Mouse (Mus musculus) small intestine, adult 2 months (tissue): ENCODE results near the gene Klhdc8b. TPM values are rescaled to one million over a fixed set of nuclear protein-coding genes. Genes with fewer than 3 reads are reported as not detected.

Experiments used
- H3K27ac ChIP-seq: fragments of 200-500 bp; 2 replicates; pipeline ENCODE4 v1.5.1; 2012; ENCODE audit warnings: low read depth, low read length, control low read depth, inconsistent platforms; ENCODE audit not compliant: insufficient read depth
- H3K27me3 ChIP-seq: fragments of 200-500 bp; 2 replicates; pipeline ENCODE4 v1.6.1; 2012; ENCODE audit warnings: mild to moderate bottlenecking, moderate library complexity, low read length, inconsistent platforms; ENCODE audit not compliant: control insufficient read depth, insufficient read depth
- H3K36me3 ChIP-seq: fragments of 200-500 bp; 2 replicates; pipeline ENCODE4 v1.6.1; 2012; ENCODE audit warnings: mild to moderate bottlenecking, low read length, control low read depth, inconsistent platforms; ENCODE audit not compliant: control insufficient read depth, insufficient read depth
- H3K4me1 ChIP-seq: fragments of 200-500 bp; 2 replicates; pipeline ENCODE4 v1.6.1; 2012; ENCODE audit warnings: low read length, inconsistent platforms, mixed read lengths; ENCODE audit not compliant: control insufficient read depth, insufficient read depth, insufficient read length
- H3K4me3 ChIP-seq: fragments of 200-500 bp; 2 replicates; pipeline ENCODE4 v1.5.1; 2012; ENCODE audit warnings: low read depth, mild to moderate bottlenecking, control low read depth, inconsistent platforms, low read length, moderate library complexity
- CTCF ChIP-seq: fragments of 200-500 bp; IDR thresholded peaks from 2 replicates; pipeline ENCODE4 v1.5.1; 2012; ENCODE audit warnings: low read depth, mild to moderate bottlenecking, control low read depth, inconsistent platforms, low read length, moderate library complexity, mixed read lengths; ENCODE audit not compliant: insufficient replicate concordance, insufficient read length; ENCODE audit errors: extremely low read depth
- POLR2A ChIP-seq: fragments of 200-500 bp; IDR thresholded peaks from 2 replicates; pipeline ENCODE4 v1.6.1; 2012; ENCODE audit warnings: low read depth, mild to moderate bottlenecking, control low read depth, inconsistent platforms, low read length, moderate library complexity
- WGBS: fragments of 180-500 bp; shearing (Covaris S2); methylation state at CpG from one replicate; pipeline ENCODE4 v1.1.7; 2018; 5-methylcytosine and 5-hydroxymethylcytosine counted together
- polyA plus RNA-seq: library from polyadenylated mRNA; depleted of rRNA; stranded (reverse); fragments of >200 nt; gene quantifications from 2 replicates; pipeline ENCODE4 v1.2.3, GENCODE M21; 2012; rRNA removed

Klhdc8b gene
- 13.4 and 19.7 TPM in 2 replicates for polyA plus RNA-seq

DNA sequence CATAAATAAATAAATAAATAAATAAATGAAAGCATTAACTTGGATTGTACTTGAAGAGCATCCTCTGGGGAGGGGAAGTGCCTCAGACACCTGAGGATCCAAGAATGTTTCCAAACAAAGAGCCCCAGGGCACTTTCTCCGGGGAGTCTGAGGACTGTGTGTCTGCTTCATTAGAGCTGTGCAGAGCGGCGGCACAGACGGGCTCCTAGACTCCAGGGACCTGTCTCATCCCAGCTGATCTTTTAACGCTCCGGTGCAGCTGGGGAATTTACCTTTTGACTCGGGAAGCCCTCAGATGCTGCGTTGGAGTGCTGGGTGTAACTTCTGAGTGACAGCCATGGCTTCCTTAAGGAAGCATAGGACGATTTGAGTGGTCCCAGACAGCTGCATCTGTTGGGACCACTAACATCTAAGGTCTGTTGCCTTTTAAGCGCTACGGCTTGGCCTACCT is at the start of gene Klhdc8b:
Klhdc8b (minus strand) TSS at position 401 of the 451 bp plus-strand sequence.
- 17% methylated on average over 11 of the region's 11 CpGs for WGBS

DNA sequence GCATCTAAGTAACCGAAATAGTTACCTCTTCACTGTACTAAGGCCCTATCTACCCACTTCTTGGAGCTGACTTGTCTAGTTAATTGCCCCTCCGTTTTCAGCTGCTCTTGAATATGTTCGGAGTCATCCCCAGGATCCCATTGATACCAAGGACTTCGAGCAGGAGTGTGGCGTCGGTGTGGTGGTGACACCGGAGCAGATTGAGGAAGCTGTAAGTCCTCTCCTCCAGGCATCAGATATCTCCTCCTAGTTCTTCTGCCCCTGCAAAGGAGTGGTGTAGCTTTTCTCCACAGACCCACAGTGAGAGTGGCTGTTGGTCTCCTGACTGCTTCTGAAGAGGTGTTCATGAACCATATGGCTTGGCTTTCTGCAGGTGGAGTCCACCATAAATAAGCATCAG is 47.4 kb upstream of the Klhdc8b start:
- no peak overlapping the region for H3K27ac ChIP-seq
- peaks cover 30% of the 10 kb centered on the region for H3K36me3 ChIP-seq
- WGBS, result 79% methylated on average over 7 of the region's 7 CpGs
- TF ChIP-seq POLR2A (no peak), CTCF (no peak)
- peak overlapping the region; percentile 71 for H3K4me3 ChIP-seq
- no peaks in the 10 kb centered on the region for H3K27me3 ChIP-seq
- peaks cover 13% of the 10 kb centered on the region; the same call in 1 of the 2 replicates for H3K4me1 ChIP-seq

More for the DNA sequence above, at the start of gene Klhdc8b:
- H3K27ac ChIP-seq, result peak within 1 kb of the TSS; percentile 66
- TF ChIP-seq POLR2A (0 out of 2 replicates have a peak, but pooled peaks have one; percentile 11), CTCF (no peak)
- H3K36me3 ChIP-seq, result peaks cover 23% of the 10 kb centered on the region
- peak within 1 kb of the TSS; percentile 90 for H3K4me3 ChIP-seq
- peaks cover 10% of the 10 kb centered on the region for H3K4me1 ChIP-seq
- H3K27me3 ChIP-seq, result no peaks in the 10 kb centered on the region

- WGBS, result under 1% methylated on average over 37 of the region's 37 CpGs
- Histone ChIP-seq H3K36me3 (peaks cover 21% of the 10 kb centered on the region), H3K27ac (peak within 1 kb of the TSS; percentile 77), H3K4me1 (peaks cover 10% of the 10 kb centered on the region; the same call in 1 of the 2 replicates), H3K27me3 (no peaks in the 10 kb centered on the region), H3K4me3 (peak within 1 kb of the TSS; percentile 71)
- TF ChIP-seq POLR2A (peak; percentile 59), CTCF (no peak)
Measured at GRCm38 (mm10) chr9:108507619-108508434, 46.4 kb upstream of the Klhdc8b start, which contains the start of gene Qars. Gene Qars, plus strand, starts transcription at chr9:108507706.

- Histone ChIP-seq H3K27me3 (no peaks in the 10 kb centered on the region), H3K4me1 (peaks cover 5% of the 10 kb centered on the region; the same call in 1 of the 2 replicates), H3K27ac (peak overlapping the region; percentile 67; the same call in 1 of the 2 replicates), H3K4me3 (no peak overlapping the region), H3K36me3 (peaks cover 18% of the 10 kb centered on the region)
- TF ChIP-seq POLR2A (no peak), CTCF (no peak)
- 79% methylated on average over 7 of the region's 7 CpGs for WGBS
Measured at GRCm38 (mm10) chr9:108506901-108507300, 45.5 kb upstream of the Klhdc8b start.

GRCm38 (mm10) chr9:108499943-108500342 is 38.6 kb upstream of the Klhdc8b start:
- Histone ChIP-seq H3K27me3 (no peaks in the 10 kb centered on the region), H3K36me3 (peaks cover 68% of the 10 kb centered on the region), H3K4me3 (no peak overlapping the region), H3K27ac (no peak overlapping the region), H3K4me1 (0 out of 2 replicates have a peak, but pooled peaks cover 2% of the 10 kb centered on the region)
- no peak for TF ChIP-seq CTCF
- no peak for TF ChIP-seq POLR2A
- WGBS, result 93% methylated on average over 15 of the region's 15 CpGs

GRCm38 (mm10) chr9:108499231-108499630 is 37.9 kb upstream of the Klhdc8b start:
- no peak overlapping the region for H3K27ac ChIP-seq
- 89% methylated on average over 7 of the region's 7 CpGs for WGBS
- H3K4me3 ChIP-seq, result no peak overlapping the region
- H3K36me3 ChIP-seq, result peaks cover 75% of the 10 kb centered on the region
- 0 out of 2 replicates have a peak, but pooled peaks cover 2% of the 10 kb centered on the region for H3K4me1 ChIP-seq
- H3K27me3 ChIP-seq, result no peaks in the 10 kb centered on the region
- no peak for TF ChIP-seq CTCF
- TF ChIP-seq POLR2A, result no peak

DNA sequence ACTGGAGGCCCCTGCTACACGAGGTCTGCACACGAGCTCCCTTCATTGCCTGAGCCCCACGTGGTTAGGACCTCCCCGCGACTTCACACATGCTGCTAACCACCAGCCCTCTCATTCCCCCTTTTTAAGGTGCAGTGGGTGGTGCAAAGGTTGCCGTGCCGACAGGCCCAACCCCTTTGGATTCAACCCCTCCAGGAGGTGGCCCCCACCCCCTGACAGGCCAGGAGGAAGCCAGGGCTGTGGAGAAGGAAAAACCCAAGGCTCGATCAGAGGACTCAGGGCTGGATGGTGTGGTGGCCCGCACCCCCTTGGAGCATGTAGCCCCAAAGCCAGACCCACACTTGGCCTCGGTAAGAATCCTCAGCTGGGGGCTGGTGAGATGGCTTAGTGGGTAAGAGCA is 33.5 kb upstream of the Klhdc8b start:
- peaks cover 11% of the 10 kb centered on the region for H3K4me1 ChIP-seq
- H3K27ac ChIP-seq, result no peak overlapping the region
- WGBS, result 80% methylated on average over 10 of the region's 10 CpGs
- H3K36me3 ChIP-seq, result peaks cover 69% of the 10 kb centered on the region
- no peak overlapping the region for H3K4me3 ChIP-seq
- H3K27me3 ChIP-seq, result no peaks in the 10 kb centered on the region
- TF ChIP-seq POLR2A, result no peak
- no peak for TF ChIP-seq CTCF
